Mouse (Mus musculus): Measurements from ENCODE around the gene Gm9767. TPM values are rescaled to one million over a fixed set of nuclear protein-coding genes. Genes with fewer than 3 reads are reported as not detected.
A peak's percentile ranks its signal among the peaks of the same experiment; 100 is the strongest.

Gm9767 gene
- 1 to 10 TPM; 2.0 to 3.2 TPM for total RNA-seq (2021)

DNA sequence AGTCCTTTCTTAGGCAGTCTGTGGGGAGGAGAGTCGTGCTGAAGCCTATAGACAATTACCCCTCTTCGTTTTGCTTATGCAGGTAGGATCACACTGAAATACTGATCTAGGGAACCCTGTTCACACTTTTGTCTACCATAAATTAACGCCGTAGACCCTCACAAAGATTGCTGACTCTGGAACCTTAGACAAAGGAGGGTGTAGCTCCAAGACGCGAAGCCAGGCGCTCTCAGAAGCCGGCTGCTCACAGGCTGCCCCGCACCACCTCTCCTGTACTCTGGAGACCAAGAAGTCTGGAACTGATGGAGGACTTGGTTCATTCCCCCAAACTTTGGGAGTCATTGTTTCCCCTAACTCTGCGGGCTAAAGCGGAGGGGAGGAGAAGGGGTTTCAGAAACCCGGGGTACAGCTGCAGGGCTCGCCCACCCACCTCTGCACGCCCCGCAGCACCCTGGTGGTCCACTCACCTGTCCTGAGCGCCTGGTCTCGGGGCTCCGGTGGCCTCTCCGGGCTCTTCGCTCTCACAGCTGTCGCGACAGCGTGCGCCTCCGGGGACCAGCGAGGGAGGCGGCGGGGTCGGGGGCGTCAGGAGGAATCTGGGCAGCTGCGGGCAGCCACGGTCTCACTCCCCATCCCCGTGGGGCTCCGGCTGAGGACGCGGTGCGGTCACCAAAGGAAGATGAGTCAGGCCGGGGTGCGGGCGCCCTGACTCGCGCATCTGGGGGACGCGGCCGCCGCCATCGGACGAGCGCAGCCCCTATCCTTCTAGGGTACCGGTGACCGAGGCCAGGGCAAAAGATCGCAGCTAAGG, at the start of gene Gm9767:
Gm9767 (plus strand) TSS at position 585 of the 811 bp plus-strand sequence.
- intact Hi-C loops (cut with DNase I): loop anchor here (2.0 kb wide), 1 partner anchor 399 kb away; no protein-coding TSS in a partner anchor

DNA sequence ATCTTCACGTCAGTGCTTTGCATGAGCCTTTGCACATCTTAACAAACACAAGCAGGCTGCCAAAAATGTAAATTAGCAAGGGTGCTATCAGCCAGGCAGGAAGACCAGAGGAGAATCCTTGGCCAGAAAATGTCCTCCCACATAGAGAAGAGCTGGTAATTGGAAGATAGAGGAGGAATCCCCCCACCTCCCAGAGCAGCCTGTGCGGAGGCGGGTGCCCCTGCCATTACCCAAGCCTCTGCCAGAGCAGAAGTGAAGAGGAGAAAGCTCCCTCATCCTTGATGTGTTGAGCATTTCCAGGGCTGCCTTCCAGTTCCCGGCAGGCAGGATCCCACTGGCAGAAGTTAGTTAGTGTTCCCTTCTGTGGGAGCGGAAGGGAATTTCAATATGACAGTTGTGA, 43.1 kb upstream of the Gm9767 start:
- DNase-seq: peak; percentile 57
- intact Hi-C loops (cut with DNase I): no loop called here

More for the DNA sequence above, at the start of gene Gm9767:
- DNase-seq: peak; percentile 10

DNA sequence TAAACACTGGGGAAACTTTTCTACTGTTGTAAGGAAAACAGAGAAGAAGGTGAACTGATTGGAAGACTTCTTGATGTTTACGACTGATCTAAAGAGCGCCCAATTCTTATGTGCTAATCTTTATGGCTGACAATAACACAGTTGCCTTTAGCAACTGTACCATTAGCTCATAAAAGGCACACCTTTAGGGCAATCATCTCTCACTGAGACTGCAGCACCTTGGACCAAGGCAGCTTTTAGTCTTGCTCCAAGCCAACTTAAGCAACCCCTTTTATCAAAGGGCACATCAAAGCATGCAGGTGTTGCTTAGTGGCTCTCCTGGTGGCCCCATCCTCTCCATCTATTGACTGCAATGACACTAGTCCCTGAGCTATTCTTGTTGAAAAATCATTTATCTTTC, 26.9 kb upstream of the Gm9767 start:
- intact Hi-C loops (cut with DNase I): no loop called here
- no peak for DNase-seq

- no peak for DNase-seq
- intact Hi-C loops (cut with DNase I): no loop called here
These were observed 18.3 kb upstream of the Gm9767 start for GRCm38 (mm10) chr10:26059662-26060307.

- no peak for DNase-seq
- intact Hi-C loops (cut with DNase I): no loop called here
These were observed 15.0 kb upstream of the Gm9767 start for GRCm38 (mm10) chr10:26063071-26063470.

GRCm38 (mm10) chr10:26071986-26072385, 6.1 kb upstream of the Gm9767 start:
- intact Hi-C loops (cut with DNase I): no loop called here
- peak; percentile 7 for DNase-seq

GRCm38 (mm10) chr10:26076949-26077348, 1.1 kb upstream of the Gm9767 start:
- intact Hi-C loops (cut with DNase I): no loop called here
- DNase-seq: no peak

- intact Hi-C loops (cut with DNase I): loop anchor here (2.0 kb wide), 1 partner anchor 400 kb away; no protein-coding TSS in a partner anchor
- DNase-seq: peak; percentile 83
These were observed 577 bp downstream of the Gm9767 start, which contains the start of gene Tmem200a for GRCm38 (mm10) chr10:26078521-26079142. TSS of gene Tmem200a (minus strand) at chr10:26079052.

- no peak for DNase-seq
- intact Hi-C loops (cut with DNase I): loop anchor here (2.0 kb wide), 1 partner anchor 401 kb away; no protein-coding TSS in a partner anchor
These were observed 1.6 kb downstream of the Gm9767 start for GRCm38 (mm10) chr10:26079678-26080077.

DNA sequence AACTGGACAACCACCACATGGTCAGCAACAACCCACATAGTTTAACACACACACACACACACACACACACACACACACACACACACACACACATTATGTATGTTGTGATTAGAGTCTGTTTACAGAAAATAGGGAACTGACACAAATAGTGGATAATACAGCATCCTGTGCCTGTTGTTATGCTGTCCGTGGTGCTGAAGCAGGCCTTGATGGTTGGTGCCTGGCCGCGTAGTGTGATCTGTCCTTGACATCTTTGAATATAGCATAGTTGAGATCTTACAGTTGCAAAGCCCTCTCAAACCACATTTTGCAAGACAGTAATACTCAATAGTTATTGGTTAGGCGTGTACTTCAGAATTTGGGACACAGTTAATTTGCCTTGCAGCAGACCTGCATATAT, 4.0 kb downstream of the Gm9767 start:
- no peak for DNase-seq
- intact Hi-C loops (cut with DNase I): no loop called here

GRCm38 (mm10) chr10:26103330-26103982, 25.4 kb downstream of the Gm9767 start:
- intact Hi-C loops (cut with DNase I): no loop called here

GRCm38 (mm10) chr10:26114409-26114808, 36.4 kb downstream of the Gm9767 start:
- intact Hi-C loops (cut with DNase I): no loop called here
- DNase-seq: no peak

More at GRCm38 (mm10) chr10:26103330-26103982, 25.4 kb downstream of the Gm9767 start:
- peak; percentile 45 for DNase-seq

- intact Hi-C loops (cut with DNase I): no loop called here
- no peak for DNase-seq
These were observed 41.2 kb downstream of the Gm9767 start for GRCm38 (mm10) chr10:26119067-26119821.

DNA sequence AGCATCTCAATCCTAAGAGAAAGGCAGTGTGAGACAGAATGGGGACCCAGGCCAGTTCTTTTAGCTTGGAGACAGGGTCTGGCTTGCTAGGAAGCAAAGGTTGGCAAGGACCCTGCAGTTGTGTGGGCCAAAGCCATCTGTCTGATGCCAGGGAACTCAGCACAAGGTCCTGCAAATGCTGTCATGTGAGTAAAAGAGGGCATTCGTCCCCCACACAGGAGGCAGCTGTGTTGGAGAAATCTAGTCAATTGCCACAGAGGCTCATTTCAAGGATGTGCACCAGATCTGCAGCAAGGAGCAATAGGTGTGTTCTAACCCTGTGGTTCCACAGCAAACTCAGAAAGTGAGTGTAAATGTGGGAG, 41.7 kb downstream of the Gm9767 start:
- peak; percentile 77 for DNase-seq

More for the DNA sequence above, 41.7 kb downstream of the Gm9767 start:
- intact Hi-C loops (cut with DNase I): no loop called here

Other genes starting within 250 kb of the Gm9767 start
- gene Tmem200a, start 797 bp downstream of the Gm9767 start, total RNA-seq (2021): 10 to 100 TPM; 27.0 to 31.4 TPM
- 1 to 10 TPM; 1.0 to 1.1 TPM for gene Samd3, start 151.5 kb downstream of the Gm9767 start, total RNA-seq (2021)